Mouse (Mus musculus) heart, embryonic 16.5 days (tissue): Measurements from ENCODE around the gene Vdac1. TPM values are rescaled to one million over a fixed set of nuclear protein-coding genes. Genes with fewer than 3 reads are reported as not detected.

Experiments
- ATAC-seq: fragments of 200-750 bp; cut with Nextera tagmentation; replicated peaks from 2 replicates; pipeline ENCODE4 v1.8.0; 2017; ENCODE audit warnings: moderate number of reproducible peaks; ENCODE audit not compliant: insufficient read depth, low FRiP score; ENCODE audit errors: extremely low read depth
- H3K27ac ChIP-seq: fragments of 300-500 bp; sonication (generic); 2 replicates; pipeline ENCODE4 v1.5.1; 2014; ENCODE audit warnings: mild to moderate bottlenecking, low read length, control low read depth, moderate library complexity
- H3K27me3 ChIP-seq: fragments of 300-500 bp; sonication (generic); 2 replicates; pipeline ENCODE4 v1.6.1; 2014; ENCODE audit warnings: low read length, mixed read lengths; ENCODE audit not compliant: control insufficient read depth, insufficient read depth
- H3K36me3 ChIP-seq: fragments of 300-500 bp; sonication (generic); 2 replicates; pipeline ENCODE4 v1.6.1; 2014; ENCODE audit not compliant: control insufficient read depth, insufficient read depth
- H3K4me1 ChIP-seq: fragments of 300-500 bp; sonication (generic); 2 replicates; pipeline ENCODE4 v1.6.1; 2014; ENCODE audit warnings: low read length, mixed read lengths; ENCODE audit not compliant: control insufficient read depth, insufficient read depth
- H3K4me2 ChIP-seq: fragments of 300-500 bp; sonication (generic); 2 replicates; pipeline ENCODE4 v1.6.1; 2014; ENCODE audit warnings: low read depth, mild to moderate bottlenecking, control low read depth, low read length
- H3K4me3 ChIP-seq: fragments of 300-500 bp; sonication (generic); 2 replicates; pipeline ENCODE4 v1.5.1; 2014; ENCODE audit warnings: mild to moderate bottlenecking, control low read depth, low read length
- H3K9ac ChIP-seq: fragments of 300-500 bp; sonication (generic); 2 replicates; pipeline ENCODE4 v1.6.1; 2014; ENCODE audit warnings: low read length, control low read depth
- H3K9me3 ChIP-seq: fragments of 300-500 bp; sonication (generic); replicated peaks from 2 replicates; pipeline ENCODE4 v1.6.1; 2016; ENCODE audit warnings: low read length; ENCODE audit not compliant: control insufficient read depth
- WGBS: fragments of 180-500 bp; shearing (Covaris S2); extraction: QIAGEN DNeasy Blood & Tissue Kit; methylation state at CpG from one replicate; pipeline ENCODE4 v1.1.7; 2014; 5-methylcytosine and 5-hydroxymethylcytosine counted together
- polyA plus RNA-seq: library from polyadenylated mRNA; unstranded; fragments of >200 nt; fragmentation: Nextera tagmentation; extraction: Ambion mirVana; gene quantifications from 2 replicates; pipeline ENCODE4 v1.2.1, GENCODE M21; 2015

Gene Vdac1
- polyA plus RNA-seq, 1 experiment from 2014 or later: 624 TPM

GRCm38 (mm10) chr11:52433076-52433796, 72.6 kb downstream of the Vdac1 start:
- Histone ChIP-seq H3K36me3 (no peaks in the 10 kb centered on the region), H3K4me2 (no peak overlapping the region), H3K9ac (no peak overlapping the region), H3K27ac (no peak overlapping the region), H3K4me3 (no peak overlapping the region), H3K9me3 (0 out of 2 replicates have a peak, but pooled peaks cover 2% of the 10 kb centered on the region), H3K27me3 (no peaks in the 10 kb centered on the region), H3K4me1 (peaks cover 4% of the 10 kb centered on the region; the same call in 1 of the 2 replicates)
- WGBS: 53% methylated on average over 8 of the region's 8 CpGs
- no peak for ATAC-seq

- no peak for ATAC-seq
- Histone ChIP-seq H3K27ac (no peak overlapping the region), H3K27me3 (no peaks in the 10 kb centered on the region), H3K9ac (no peak overlapping the region), H3K4me3 (no peak overlapping the region), H3K36me3 (no peaks in the 10 kb centered on the region), H3K4me1 (peaks cover 4% of the 10 kb centered on the region; the same call in 1 of the 2 replicates), H3K4me2 (no peak overlapping the region), H3K9me3 (0 out of 2 replicates have a peak, but pooled peaks cover 2% of the 10 kb centered on the region)
- WGBS: 55% methylated on average over 2 of the region's 2 CpGs
Measured at GRCm38 (mm10) chr11:52433797-52434195, 73.1 kb downstream of the Vdac1 start.

GRCm38 (mm10) chr11:52435466-52435865, 74.8 kb downstream of the Vdac1 start:
- H3K27me3 ChIP-seq: no peaks in the 10 kb centered on the region
- no peak overlapping the region for H3K4me2 ChIP-seq
- 0 out of 2 replicates have a peak, but pooled peaks cover 2% of the 10 kb centered on the region for H3K9me3 ChIP-seq
- H3K4me1 ChIP-seq: peaks cover 4% of the 10 kb centered on the region; the same call in 1 of the 2 replicates
- H3K36me3 ChIP-seq: no peaks in the 10 kb centered on the region
- H3K27ac ChIP-seq: no peak overlapping the region
- no peak overlapping the region for H3K4me3 ChIP-seq
- no peak overlapping the region for H3K9ac ChIP-seq
- 86% methylated on average over 5 of the region's 5 CpGs for WGBS
- no peak for ATAC-seq

- WGBS: 31% methylated on average over 10 of the region's 10 CpGs
- H3K36me3 ChIP-seq: no peaks in the 10 kb centered on the region
- no peak overlapping the region for H3K4me2 ChIP-seq
- peaks cover 4% of the 10 kb centered on the region; the same call in 1 of the 2 replicates for H3K4me1 ChIP-seq
- H3K27me3 ChIP-seq: no peaks in the 10 kb centered on the region
- no peak for ATAC-seq
- H3K9ac ChIP-seq: no peak overlapping the region
- H3K27ac ChIP-seq: no peak overlapping the region
- H3K4me3 ChIP-seq: no peak overlapping the region
- no peaks in the 10 kb centered on the region for H3K9me3 ChIP-seq
Measured at GRCm38 (mm10) chr11:52437123-52437522, 76.5 kb downstream of the Vdac1 start.

Other genes with a start within 250 kb of the Vdac1 start
- not detected in 2 replicates for gene Olfr1373, start 215.3 kb upstream of the Vdac1 start, polyA plus RNA-seq
- gene Olfr1371, start 146.9 kb upstream of the Vdac1 start, polyA plus RNA-seq: not detected in 2 replicates
- 476 and 507 TPM in 2 replicates for gene Skp1a, start 128.9 kb upstream of the Vdac1 start, polyA plus RNA-seq
- 29.0 and 65.0 TPM in 2 replicates for gene Tcf7, start 77.8 kb upstream of the Vdac1 start, polyA plus RNA-seq
- gene 9530068E07Rik, start 35.6 kb downstream of the Vdac1 start, polyA plus RNA-seq: 182 and 205 TPM in 2 replicates